Mouse (Mus musculus) CH12.LX (cell line): ENCODE data around the gene Cnn2.

ENCODE experiments used
- CHD2 ChIP-seq: IDR thresholded peaks from 2 replicates; pipeline ENCODE4 v1.6.1; 2011; ENCODE audit warnings: low read length, improper control_type of control experiment
- CTCF ChIP-seq, 2 experiments: IDR thresholded peaks in 1 of 2; conservative IDR thresholded peaks in 1 of 2; 2 replicates each; pipeline ENCODE4 v1.5.1; 2011 to 2012; ENCODE audit warnings: low read depth in 2 of 2, low read length in 2 of 2, improper control_type of control experiment in 1 of 2, inconsistent platforms in 1 of 2, mild to moderate bottlenecking in 1 of 2, moderate library complexity in 1 of 2
- EP300 ChIP-seq: IDR thresholded peaks from 2 replicates; pipeline ENCODE4 v1.6.1; 2011; ENCODE audit warnings: low read length, improper control_type of control experiment
- ETS1 ChIP-seq: conservative IDR thresholded peaks from 2 replicates; pipeline ENCODE4 v1.6.1; 2012; ENCODE audit warnings: low read depth, mild to moderate bottlenecking, inconsistent platforms, low read length, improper control_type of control experiment, moderate library complexity
- GABPA ChIP-seq: IDR thresholded peaks from 2 replicates; pipeline ENCODE4 v1.6.1; 2012; ENCODE audit warnings: low read depth, low read length, improper control_type of control experiment, inconsistent platforms; ENCODE audit not compliant: insufficient replicate concordance
- HCFC1 ChIP-seq: IDR thresholded peaks from 2 replicates; pipeline ENCODE4 v1.6.1; 2012; ENCODE audit warnings: low read depth, mild to moderate bottlenecking, inconsistent platforms, low read length, improper control_type of control experiment
- NRF1 ChIP-seq: IDR thresholded peaks from 2 replicates; pipeline ENCODE4 v1.6.1; 2014; ENCODE audit warnings: low read depth, mild to moderate bottlenecking, inconsistent platforms, low read length, improper control_type of control experiment, moderate library complexity
- POLR2A ChIP-seq: IDR thresholded peaks from 2 replicates; pipeline ENCODE4 v1.6.1; 2011; ENCODE audit warnings: low read depth, mild to moderate bottlenecking, improper control_type of control experiment, low read length
- RAD21 ChIP-seq: IDR thresholded peaks from 2 replicates; pipeline ENCODE4 v1.6.1; 2011; ENCODE audit warnings: low read depth, mild to moderate bottlenecking, low read length, improper control_type of control experiment, moderate library complexity
- SIN3A ChIP-seq: IDR thresholded peaks from 2 replicates; pipeline ENCODE4 v1.6.1; 2012; ENCODE audit warnings: low read length, improper control_type of control experiment, inconsistent platforms
- SMC3 ChIP-seq: IDR thresholded peaks from 2 replicates; pipeline ENCODE4 v1.6.1; 2011; ENCODE audit warnings: low read depth, low read length, improper control_type of control experiment

GRCm38 (mm10) chr10:80022806-80023205, 34.4 kb downstream of the Cnn2 start:
- TF ChIP-seq POLR2A (no peak), CTCF (conservative IDR thresholded peaks at IDR 0.05 in 1 of 2, IDR thresholded peaks at IDR 0.05 in 1 of 2; ENCODE audit: low read depth in 2 of 2, low read length in 2 of 2) (no peak), EP300 (no peak), CHD2 (no peak), NRF1 (no peak), ETS1 (no peak), SMC3 (no peak), RAD21 (no peak), SIN3A (no peak), HCFC1 (no peak), GABPA (no peak)
